Comparison of ENCODE assay signal across 8 mouse cellular contexts in genomic region chr9:110656249-110657221, GRCm38 (mm10). TPM values are rescaled to one million over a fixed set of nuclear protein-coding genes. Genes with fewer than 3 reads are reported as not detected.
DNase-seq lines count a peak whose midpoint lies in the region; ATAC-seq and TF ChIP-seq lines count a peak whose summit lies in the region.

Gene Ccdc12 (plus strand): TSS chr9:110656503.

- peak; percentile 99 for DNase-seq in 3T3-L1 (ENCODE audit: low read depth, low spot score)
- peak; percentile 82 to 92 for DNase-seq in adrenal gland, postnatal 4 days (ENCODE audit: low spot score in 2 of 2)
- DNase-seq in embryonic facial prominence, embryonic 14.5 days (ENCODE audit: low spot score) = peak; percentile 99
- peak; percentile 95 to 97 for DNase-seq in heart, adult 2 months
- peak; percentile 96 to 98 for DNase-seq in kidney, adult 8-10 months
- DNase-seq in spleen, postnatal 10 days (ENCODE audit: low spot score in 2 of 2) = peak; percentile 95 to 96

- peak within 1 kb of the TSS; percentile 80 for H3K4me2 ChIP-seq in embryonic facial prominence, embryonic 14.5 days (ENCODE audit: low read depth, low read length)
- H3K4me2 ChIP-seq in limb, embryonic 13.5 days (replicated peaks) = peak within 1 kb of the TSS; percentile 75
- peak within 1 kb of the TSS; percentile 72 for H3K4me2 ChIP-seq in midbrain, embryonic 16.5 days (ENCODE audit: low read length)

- peak; percentile 49 for TF ChIP-seq CTCF in heart, adult 2 months (IDR thresholded peaks at IDR 0.05)

- intact Hi-C loops in heart, adult 2 months (cut with DNase I) = loop anchor here (2.0 kb wide), 1 partner anchor 16 kb away; no protein-coding TSS in a partner anchor

- TF ChIP-seq EP300 in heart, adult 2 months (IDR thresholded peaks at IDR 0.05; ENCODE audit: insufficient read depth, low read depth, low read length) = peak; percentile 56; the same call in 1 of the 2 replicates

- H3K9me3 ChIP-seq in embryonic facial prominence, embryonic 14.5 days (ENCODE audit: control insufficient read depth, low read length) = no peaks in the 10 kb centered on the region
- no peaks in the 10 kb centered on the region for H3K9me3 ChIP-seq in limb, embryonic 13.5 days
- H3K9me3 ChIP-seq in midbrain, embryonic 16.5 days (replicated peaks; ENCODE audit: control insufficient read depth, low read length, poor library complexity, severe bottlenecking) = no peaks in the 10 kb centered on the region

- peak within 1 kb of the TSS; percentile 70 for H3K4me3 ChIP-seq in embryonic facial prominence, embryonic 14.5 days (ENCODE audit: low read depth, low read length)
- H3K4me3 ChIP-seq in heart, adult 2 months = peak within 1 kb of the TSS; percentile 78
- peak within 1 kb of the TSS; percentile 70 for H3K4me3 ChIP-seq in limb, embryonic 13.5 days
- peak within 1 kb of the TSS; percentile 65 for H3K4me3 ChIP-seq in midbrain, embryonic 16.5 days (ENCODE audit: low read depth, low read length)

- ATAC-seq in embryonic facial prominence, embryonic 14.5 days (ENCODE audit: low read depth) = peak; percentile 96
- ATAC-seq in limb, embryonic 13.5 days (ENCODE audit: low FRiP score, low read depth) = peak; percentile 96
- ATAC-seq in midbrain, embryonic 16.5 days = peak; percentile 98

- 0% methylated on average over 50 of the region's 52 CpGs for WGBS in embryonic facial prominence, embryonic 14.5 days
- under 1% methylated on average over 52 of the region's 52 CpGs for WGBS in heart, adult 2 months
- under 1% methylated on average over 52 of the region's 52 CpGs for WGBS in limb, embryonic 13.5 days
- under 1% methylated on average over 52 of the region's 52 CpGs for WGBS in midbrain, embryonic 16.5 days

- H3K36me3 ChIP-seq in embryonic facial prominence, embryonic 14.5 days (ENCODE audit: control insufficient read depth, insufficient read depth, low read length) = no peaks in the 10 kb centered on the region
- no peaks in the 10 kb centered on the region for H3K36me3 ChIP-seq in heart, adult 2 months (ENCODE audit: control insufficient read depth, insufficient read depth, low read length)
- H3K36me3 ChIP-seq in limb, embryonic 13.5 days = no peaks in the 10 kb centered on the region
- no peaks in the 10 kb centered on the region for H3K36me3 ChIP-seq in midbrain, embryonic 16.5 days (ENCODE audit: control insufficient read depth, insufficient read depth, low read length)

- H3K9ac ChIP-seq in embryonic facial prominence, embryonic 14.5 days (ENCODE audit: low read depth, low read length) = peak within 1 kb of the TSS; percentile 79
- H3K9ac ChIP-seq in heart, adult 2 months (ENCODE audit: low read depth, low read length) = peak within 1 kb of the TSS; percentile 84
- peak within 1 kb of the TSS; percentile 77 for H3K9ac ChIP-seq in limb, embryonic 13.5 days
- peak within 1 kb of the TSS; percentile 76 for H3K9ac ChIP-seq in midbrain, embryonic 16.5 days (ENCODE audit: low read depth, low read length)

- peaks cover 25% of the 10 kb centered on the region for H3K27me3 ChIP-seq in embryonic facial prominence, embryonic 14.5 days (replicated peaks; ENCODE audit: control insufficient read depth, insufficient read depth, low read length)
- no peaks in the 10 kb centered on the region for H3K27me3 ChIP-seq in heart, adult 2 months (ENCODE audit: control insufficient read depth, insufficient read depth, low read length)
- H3K27me3 ChIP-seq in limb, embryonic 13.5 days = peaks cover 37% of the 10 kb centered on the region
- H3K27me3 ChIP-seq in midbrain, embryonic 16.5 days (ENCODE audit: control insufficient read depth, insufficient read depth, low read depth, low read length) = peaks cover 2% of the 10 kb centered on the region; the same call in 1 of the 2 replicates

- peaks cover 18% of the 10 kb centered on the region for H3K4me1 ChIP-seq in embryonic facial prominence, embryonic 14.5 days (ENCODE audit: control insufficient read depth, insufficient read depth, low read length)
- peaks cover 10% of the 10 kb centered on the region for H3K4me1 ChIP-seq in heart, adult 2 months (ENCODE audit: control insufficient read depth, insufficient read depth, low read length)
- H3K4me1 ChIP-seq in limb, embryonic 13.5 days = peaks cover 45% of the 10 kb centered on the region
- peaks cover 33% of the 10 kb centered on the region; the same call in 1 of the 2 replicates for H3K4me1 ChIP-seq in midbrain, embryonic 16.5 days (ENCODE audit: control insufficient read depth, insufficient read depth, low read length)

- peak within 1 kb of the TSS; percentile 83 for H3K27ac ChIP-seq in embryonic facial prominence, embryonic 14.5 days (replicated peaks; ENCODE audit: low read depth, low read length)
- peak within 1 kb of the TSS; percentile 98 for H3K27ac ChIP-seq in heart, adult 2 months
- H3K27ac ChIP-seq in limb, embryonic 13.5 days = peak within 1 kb of the TSS; percentile 69; the same call in 1 of the 2 replicates
- peak within 1 kb of the TSS; percentile 94 for H3K27ac ChIP-seq in midbrain, embryonic 16.5 days (ENCODE audit: low read length)

- peak; percentile 76 for TF ChIP-seq POLR2A in heart, adult 2 months (IDR thresholded peaks at IDR 0.05; ENCODE audit: insufficient read depth, low read depth, low read length)

- H3K79me2 ChIP-seq in heart, adult 2 months (replicated peaks; ENCODE audit: control insufficient read depth, insufficient read depth, low read length) = peaks cover 3% of the 10 kb centered on the region

RNA-seq across cellular contexts. Expression of gene Ccdc12, which starts in this region (rescaled TPM):
- total RNA-seq in adrenal gland, postnatal 4 days (2021) = 10 to 100 TPM; 65.9 to 74.9 TPM
- polyA plus RNA-seq in embryonic facial prominence, embryonic 14.5 days (2014; fragmentation: Nextera tagmentation; extraction: Ambion mirVana) = 104 and 107 TPM in 2 replicates
- 10 to 100 TPM; 54.1 to 66.1 TPM for total RNA-seq in heart, adult 2 months (2021)
- polyA plus RNA-seq in heart, adult 2 months (2012; rRNA removed) = 91.3 and 94.8 TPM in 2 replicates
- 106 and 107 TPM in 2 replicates for polyA plus RNA-seq in limb, embryonic 13.5 days (2015; fragmentation: Nextera tagmentation; extraction: Ambion mirVana)
- polyA plus RNA-seq in midbrain, embryonic 16.5 days (2015; fragmentation: Nextera tagmentation; extraction: Ambion mirVana) = 93.3 and 103 TPM in 2 replicates

Comparison
In these comparisons a context has a peak if more than half of its experiments do, and no peak if none do; other contexts are left out.
1. Peak in every context shown above with its lines: DNase-seq, ATAC-seq, H3K4me3 ChIP-seq and H3K27ac ChIP-seq.